Mouse (Mus musculus): ENCODE data around the gene Pm20d1.
A peak's percentile ranks its signal among the peaks of the same experiment; 100 is the strongest.

- peak; percentile 100 for TF ChIP-seq CTCF (IDR thresholded peaks at IDR 0.05; ENCODE audit: low read depth, low read length)
- TF ChIP-seq GATA1 (IDR thresholded peaks at IDR 0.05; ENCODE audit: borderline replicate concordance, low read length): no peak
- no peak for TF ChIP-seq TAL1 (conservative IDR thresholded peaks at IDR 0.05; ENCODE audit: low read depth, low read length)
- TF ChIP-seq GATA2 (IDR thresholded peaks at IDR 0.05; ENCODE audit: borderline replicate concordance, low read depth, low read length): no peak
- TF ChIP-seq POLR2AphosphoS5 (IDR thresholded peaks at IDR 0.05; ENCODE audit: insufficient replicate concordance, low read depth, low read length): no peak
Observed at GRCm38 (mm10) chr1:131765357-131766001, 31.7 kb upstream of the Pm20d1 start.
